Mouse (Mus musculus) embryonic fibroblast, embryonic 13.5 days (primary cell): ENCODE measurements around the gene Rbx1. TPM values are rescaled to one million over a fixed set of nuclear protein-coding genes. Genes with fewer than 3 reads are reported as not detected.
"Not testable (repeated sequence)": the region's sequence is repeated elsewhere in the genome, so short reads cannot be mapped to it uniquely, and the experiment has no call there.

Source experiments
- H3K27ac ChIP-seq: 2 replicates; pipeline ENCODE4 v1.5.1; 2012; ENCODE audit warnings: low read length, control low read depth, inconsistent platforms; ENCODE audit not compliant: insufficient read depth
- H3K4me1 ChIP-seq: 2 replicates; pipeline ENCODE4 v1.6.1; 2011; ENCODE audit warnings: low read length; ENCODE audit not compliant: control insufficient read depth, insufficient read depth
- H3K4me3 ChIP-seq: 2 replicates; pipeline ENCODE4 v1.5.1; 2011; ENCODE audit warnings: mild to moderate bottlenecking, control low read depth, low read length; ENCODE audit not compliant: insufficient read depth
- CTCF ChIP-seq: IDR thresholded peaks from 2 replicates; pipeline ENCODE4 v1.5.1; 2011; ENCODE audit warnings: mild to moderate bottlenecking, control low read depth, low read length, moderate library complexity, borderline replicate concordance; ENCODE audit not compliant: insufficient read depth
- POLR2A ChIP-seq: IDR thresholded peaks from 2 replicates; pipeline ENCODE4 v1.6.1; 2011; ENCODE audit warnings: low read depth, mild to moderate bottlenecking, control low read depth, low read length, moderate library complexity
- polyA plus RNA-seq: library from polyadenylated mRNA; stranded (reverse); fragments of >200 nt; gene quantifications from 2 replicates; pipeline ENCODE4 v1.2.4, GENCODE M21; 2011; ENCODE audit warnings: low read depth; ENCODE audit not compliant: missing spikeins, insufficient read length

The Rbx1 gene
- 129 and 132 TPM in 2 replicates for polyA plus RNA-seq

- TF ChIP-seq CTCF (no peak), POLR2A (peak; percentile 92)
- H3K4me3 ChIP-seq = peak within 1 kb of the TSS; percentile 77
- peak within 1 kb of the TSS; percentile 83 for H3K27ac ChIP-seq
- no peaks in the 10 kb centered on the region for H3K4me1 ChIP-seq
Observed at GRCm38 (mm10) chr15:81465901-81466737, at the start of gene Rbx1. TSS of gene Rbx1 (plus strand) at chr15:81466296.

DNA sequence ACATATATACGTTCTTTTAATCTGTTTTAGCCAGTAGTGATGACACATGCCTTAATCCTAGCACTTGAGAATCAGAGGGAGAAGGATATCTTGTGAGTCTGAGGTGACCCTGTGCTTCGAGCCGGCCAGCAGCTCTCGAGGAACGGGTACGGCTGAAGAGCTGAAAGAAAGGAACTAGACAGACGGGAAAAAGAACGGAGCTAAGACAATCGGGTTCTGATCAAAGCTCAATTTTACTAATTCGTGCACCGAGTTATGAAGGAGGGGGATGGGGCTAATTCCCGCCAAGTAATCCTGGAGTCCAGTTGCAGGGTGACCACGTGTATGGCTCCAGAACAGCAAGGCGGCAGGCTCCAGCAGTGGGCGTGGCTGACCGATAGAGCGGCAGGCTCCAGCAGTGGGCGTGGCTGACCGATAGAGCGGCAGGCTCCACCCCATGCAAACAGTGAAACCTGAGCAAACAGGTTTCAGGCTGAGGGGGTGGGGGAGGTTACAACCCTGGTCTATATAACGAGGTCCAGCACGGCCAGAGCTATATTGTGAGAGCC lies 49.3 kb upstream of the Rbx1 start:
- not testable (repeated sequence) for H3K4me3 ChIP-seq, H3K27ac ChIP-seq, H3K4me1 ChIP-seq

- no peak overlapping the region for H3K27ac ChIP-seq
- no peaks in the 10 kb centered on the region for H3K4me1 ChIP-seq
- H3K4me3 ChIP-seq = no peak overlapping the region
- TF ChIP-seq POLR2A = no peak
- no peak for TF ChIP-seq CTCF
Observed at GRCm38 (mm10) chr15:81418065-81418464, 48.0 kb upstream of the Rbx1 start.

DNA sequence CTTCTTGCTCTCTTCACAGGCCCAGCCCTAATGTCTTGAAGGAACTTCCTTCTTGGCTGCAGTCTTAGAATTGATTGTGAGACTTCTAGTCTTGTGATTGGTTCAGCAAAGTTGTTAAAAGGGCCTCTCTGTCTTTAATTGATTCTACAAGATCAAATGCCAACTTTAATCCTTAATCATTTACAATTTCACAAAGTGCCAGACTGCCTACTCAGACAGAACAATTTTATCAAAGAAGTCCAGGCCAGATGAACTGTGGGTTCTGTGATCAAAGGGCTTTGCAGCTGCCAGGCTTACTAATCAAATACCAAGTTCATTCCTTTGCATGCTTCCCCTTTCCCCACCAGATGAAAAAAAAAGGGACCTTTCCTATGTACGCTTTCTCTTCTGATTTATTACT lies 44.6 kb upstream of the Rbx1 start:
- Histone ChIP-seq H3K4me1 (no peaks in the 10 kb centered on the region), H3K27ac (no peak overlapping the region), H3K4me3 (no peak overlapping the region)
- TF ChIP-seq CTCF (no peak), POLR2A (no peak)

DNA sequence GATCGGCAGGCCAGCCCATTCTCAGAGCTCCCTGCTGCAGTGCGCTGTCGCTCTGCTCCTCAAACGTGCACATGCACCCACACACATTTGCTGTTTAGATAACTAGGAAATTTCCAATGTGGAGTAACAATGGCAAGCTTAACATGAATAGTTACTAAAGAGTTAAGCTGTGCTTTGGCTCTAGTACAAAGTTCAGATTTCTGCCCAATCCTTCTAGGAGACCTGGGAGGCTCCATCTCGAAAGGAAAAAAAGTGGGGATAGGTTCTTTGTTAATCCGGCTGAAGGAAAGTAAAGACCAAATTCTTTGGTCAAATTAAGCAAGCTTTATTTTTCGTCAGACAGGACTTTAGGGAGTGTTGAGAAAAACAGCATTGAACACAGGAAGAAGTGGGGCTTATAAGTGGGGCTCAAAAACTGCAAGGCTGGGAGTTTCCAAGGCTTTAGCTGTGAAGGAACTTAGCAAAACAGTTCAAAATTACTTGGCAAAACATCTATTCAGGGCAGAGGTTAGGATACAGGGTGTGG lies 43.9 kb upstream of the Rbx1 start:
- Histone ChIP-seq H3K27ac (no peak overlapping the region), H3K4me3 (no peak overlapping the region), H3K4me1 (no peaks in the 10 kb centered on the region)
- TF ChIP-seq POLR2A (no peak), CTCF (no peak)

DNA sequence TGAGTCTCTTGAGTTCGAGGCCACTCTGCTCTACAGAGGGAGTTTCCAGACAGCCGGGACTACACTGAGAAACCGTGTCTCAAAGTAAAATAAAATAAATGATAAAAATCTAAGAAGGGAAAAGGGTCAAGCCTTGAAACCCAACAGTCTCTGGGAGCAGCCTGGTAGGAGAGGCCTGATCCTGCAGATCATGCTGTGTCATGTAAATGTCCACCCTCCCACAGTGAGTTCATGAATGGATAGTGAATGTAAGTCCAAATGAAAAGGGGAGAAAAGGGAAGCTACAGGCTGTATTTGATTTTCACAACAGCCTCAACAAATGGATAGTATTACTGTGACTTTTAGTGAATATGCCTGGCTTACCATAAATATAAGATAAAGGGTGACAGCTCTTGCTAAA lies 40.8 kb upstream of the Rbx1 start:
- no peak for TF ChIP-seq CTCF
- no peak for TF ChIP-seq POLR2A
- Histone ChIP-seq H3K27ac (no peak overlapping the region), H3K4me1 (no peaks in the 10 kb centered on the region), H3K4me3 (no peak overlapping the region)

- Histone ChIP-seq H3K27ac (no peak overlapping the region), H3K4me1 (no peaks in the 10 kb centered on the region), H3K4me3 (no peak overlapping the region)
- TF ChIP-seq CTCF (no peak), POLR2A (no peak)
Observed at GRCm38 (mm10) chr15:81427947-81428346, 38.1 kb upstream of the Rbx1 start.

- TF ChIP-seq CTCF (no peak), POLR2A (no peak)
- Histone ChIP-seq H3K4me1 (no peaks in the 10 kb centered on the region), H3K27ac (no peak overlapping the region), H3K4me3 (no peak overlapping the region)
Observed at GRCm38 (mm10) chr15:81431195-81431594, 34.9 kb upstream of the Rbx1 start.

GRCm38 (mm10) chr15:81438345-81438744 lies 27.8 kb upstream of the Rbx1 start:
- no peak overlapping the region for H3K4me3 ChIP-seq
- H3K27ac ChIP-seq = no peak overlapping the region
- TF ChIP-seq CTCF (no peak), POLR2A (no peak)
- no peaks in the 10 kb centered on the region for H3K4me1 ChIP-seq

DNA sequence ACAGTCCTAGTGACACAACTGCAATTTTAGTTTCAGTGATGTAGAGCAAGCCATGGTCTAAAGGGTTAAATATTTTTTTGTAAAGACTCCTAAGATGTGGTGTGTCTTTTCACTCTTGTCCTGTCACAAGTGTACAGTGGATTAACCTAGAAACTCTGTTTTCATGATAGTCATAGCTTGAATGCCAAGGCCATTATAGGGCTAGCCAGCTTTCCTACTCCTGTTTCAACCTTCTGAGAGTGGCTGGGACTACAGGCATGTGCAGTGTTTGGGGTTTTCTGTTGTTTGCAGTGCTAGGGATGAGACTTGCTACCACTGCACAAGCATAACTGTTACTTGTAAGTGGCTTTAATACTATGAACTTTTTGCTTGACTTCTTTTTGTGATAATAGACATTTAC lies 26.9 kb upstream of the Rbx1 start:
- Histone ChIP-seq H3K27ac (no peak overlapping the region), H3K4me1 (no peaks in the 10 kb centered on the region), H3K4me3 (no peak overlapping the region)
- TF ChIP-seq POLR2A = no peak
- no peak for TF ChIP-seq CTCF
